Mouse (Mus musculus) heart, postnatal 14 days (tissue): ENCODE results near the gene Stk38. TPM values are rescaled to one million over a fixed set of nuclear protein-coding genes. Genes with fewer than 3 reads are reported as not detected.

Experiments
- DNase-seq, 2 experiments: peaks; one replicate each; pipeline ENCODE4 v3.0.0; 2021 to 2022
- intact Hi-C: fragments of 180-260 bp; cut with DNase I; formaldehyde crosslinking; loops from one replicate; pipeline ENCODE4 v1.15.1; 2025
- total RNA-seq, 2 experiments: library from RNA; stranded (reverse); gene quantifications; 2 replicates each; pipeline ENCODE4 v1.2.3; 2021

Stk38 gene
- total RNA-seq, 2 experiments from 2014 or later, result 47.6 to 48.8 TPM

GRCm38 (mm10) chr17:28982591-28982990, 25.2 kb downstream of the Stk38 start:
- intact Hi-C loops, result no loop called here

GRCm38 (mm10) chr17:28981081-28981480, 26.7 kb downstream of the Stk38 start:
- DNase-seq, result no peak
- intact Hi-C loops, result no loop called here

More at GRCm38 (mm10) chr17:28982591-28982990, 25.2 kb downstream of the Stk38 start:
- peak; percentile 15 to 19 for DNase-seq

- DNase-seq, result no peak
- intact Hi-C loops, result no loop called here
These were observed 28.7 kb downstream of the Stk38 start for GRCm38 (mm10) chr17:28979091-28979490.

GRCm38 (mm10) chr17:28970122-28970521, 37.7 kb downstream of the Stk38 start:
- no peak for DNase-seq
- intact Hi-C loops, result no loop called here

- intact Hi-C loops, result no loop called here
- DNase-seq, result no peak
These were observed 40.7 kb downstream of the Stk38 start for GRCm38 (mm10) chr17:28967021-28967610.

GRCm38 (mm10) chr17:28961596-28961995, 46.2 kb downstream of the Stk38 start:
- intact Hi-C loops, result no loop called here
- no peak for DNase-seq

- intact Hi-C loops, result no loop called here
- no peak for DNase-seq
These were observed 47.2 kb downstream of the Stk38 start for GRCm38 (mm10) chr17:28960597-28960996.

- intact Hi-C loops, result loop anchor here (5.0 kb wide), 1 partner anchor 53 kb away; the partner anchor contains the start of gene Stk38
- no peak for DNase-seq
These were observed 53.4 kb downstream of the Stk38 start for GRCm38 (mm10) chr17:28954416-28954815.

- DNase-seq, result peak; percentile 19 to 37
- intact Hi-C loops, result loop anchor here (5.0 kb wide), 1 partner anchor 54 kb away; the partner anchor contains the start of gene Stk38
These were observed 54.5 kb downstream of the Stk38 start for GRCm38 (mm10) chr17:28953251-28953650.

GRCm38 (mm10) chr17:28951831-28952799, 55.7 kb downstream of the Stk38 start, which contains the start of gene Kctd20:
Kctd20 (plus strand) TSS chr17:28951950.
- DNase-seq, result peak; percentile 96 to 98
- intact Hi-C loops, result loop anchor here (5.0 kb wide), 1 partner anchor 55 kb away; the partner anchor contains the start of gene Stk38

- DNase-seq, result no peak
- intact Hi-C loops, result loop anchor here (5.0 kb wide), 1 partner anchor 57 kb away; the partner anchor contains the start of gene Stk38
These were observed 57.0 kb downstream of the Stk38 start for GRCm38 (mm10) chr17:28950751-28951150.

GRCm38 (mm10) chr17:28948661-28949060, 59.1 kb downstream of the Stk38 start:
- intact Hi-C loops, result no loop called here

GRCm38 (mm10) chr17:28947011-28947939, 60.5 kb downstream of the Stk38 start:
- DNase-seq, result no peak
- intact Hi-C loops, result no loop called here

More at GRCm38 (mm10) chr17:28948661-28949060, 59.1 kb downstream of the Stk38 start:
- DNase-seq, result no peak

GRCm38 (mm10) chr17:28944481-28944880, 63.3 kb downstream of the Stk38 start:
- DNase-seq, result no peak
- intact Hi-C loops, result no loop called here

GRCm38 (mm10) chr17:28943740-28944139, 64.1 kb downstream of the Stk38 start, which contains the start of gene Pxt1:
Pxt1 (minus strand) TSS chr17:28943840.
- DNase-seq, result no peak
- intact Hi-C loops, result no loop called here

- DNase-seq, result no peak
- intact Hi-C loops, result no loop called here
These were observed 65.7 kb downstream of the Stk38 start for GRCm38 (mm10) chr17:28942101-28942500.

GRCm38 (mm10) chr17:28940776-28941555, 66.8 kb downstream of the Stk38 start:
- intact Hi-C loops, result no loop called here
- no peak for DNase-seq

GRCm38 (mm10) chr17:28936622-28937345, 71.0 kb downstream of the Stk38 start:
- intact Hi-C loops, result no loop called here
- DNase-seq, result peak; percentile 36 to 62
